Mouse (Mus musculus) limb, embryonic 11.5 days (tissue): ENCODE data around the gene Zmiz2. TPM values are rescaled to one million over a fixed set of nuclear protein-coding genes. Genes with fewer than 3 reads are reported as not detected.
A peak's percentile ranks its signal among the peaks of the same experiment; 100 is the strongest.
"Not testable (repeated sequence)": the region's sequence is repeated elsewhere in the genome, so short reads cannot be mapped to it uniquely, and the experiment has no call there.

ENCODE experiments used
- ATAC-seq: fragments of 200-750 bp; cut with Nextera tagmentation; 2 replicates; pipeline ENCODE4 v1.8.0; 2017; ENCODE audit warnings: low read depth; ENCODE audit not compliant: insufficient number of reproducible peaks, low FRiP score, low TSS enrichment
- DNase-seq: peaks from one replicate; pipeline ENCODE4 v3.0.0-alpha.2; 2015; ENCODE audit warnings: low spot score
- H3K27ac ChIP-seq: fragments of 300-500 bp; sonication (generic); replicated peaks from 2 replicates; pipeline ENCODE4 v1.5.1; 2014; ENCODE audit warnings: low read depth, mild to moderate bottlenecking, low read length
- H3K27me3 ChIP-seq: fragments of 300-500 bp; sonication (generic); 2 replicates; pipeline ENCODE4 v1.6.1; 2014; ENCODE audit warnings: mild to moderate bottlenecking, low read length, mixed read lengths; ENCODE audit not compliant: control insufficient read depth, insufficient read depth
- H3K36me3 ChIP-seq: fragments of 300-500 bp; sonication (generic); 2 replicates; pipeline ENCODE4 v1.6.1; 2014; ENCODE audit warnings: mild to moderate bottlenecking, low read length, moderate library complexity, mixed read lengths; ENCODE audit not compliant: control insufficient read depth, insufficient read depth
- H3K4me1 ChIP-seq: fragments of 300-500 bp; sonication (generic); 2 replicates; pipeline ENCODE4 v1.6.1; 2014; ENCODE audit warnings: low read length, mixed read lengths; ENCODE audit not compliant: control insufficient read depth, insufficient read depth
- H3K4me2 ChIP-seq: fragments of 300-500 bp; sonication (generic); 2 replicates; pipeline ENCODE4 v1.6.1; 2014; ENCODE audit warnings: low read depth, mild to moderate bottlenecking, moderate library complexity; ENCODE audit not compliant: severe bottlenecking
- H3K4me3 ChIP-seq: fragments of 300-500 bp; sonication (generic); 2 replicates; pipeline ENCODE4 v1.5.1; 2014; ENCODE audit warnings: low read depth, low read length
- H3K9ac ChIP-seq: fragments of 300-500 bp; sonication (generic); 2 replicates; pipeline ENCODE4 v1.6.1; 2014; ENCODE audit warnings: mild to moderate bottlenecking, low read length
- H3K9me3 ChIP-seq: fragments of 300-500 bp; sonication (generic); 2 replicates; pipeline ENCODE4 v1.6.1; 2016; ENCODE audit warnings: low read length; ENCODE audit not compliant: control insufficient read depth
- WGBS: fragments of 180-500 bp; shearing (Covaris S2); extraction: QIAGEN DNeasy Blood & Tissue Kit; methylation state at CpG from one replicate; pipeline ENCODE4 v1.1.7; 2014; 5-methylcytosine and 5-hydroxymethylcytosine counted together
- microRNA-seq: library from miRNA; unstranded; fragments of <30 nt; microRNA quantifications from one replicate; pipeline ENCODE4, GENCODE M21; 2016
- polyA plus RNA-seq: library from polyadenylated mRNA; unstranded; fragments of >200 nt; fragmentation: Nextera tagmentation; extraction: Ambion mirVana; gene quantifications from 2 replicates; pipeline ENCODE4 v1.2.1, GENCODE M21; 2014

Gene Zmiz2
- polyA plus RNA-seq, 1 experiment from 2014 or later: 11.2 TPM

GRCm38 (mm10) chr11:6443727-6444076 lies 54.8 kb downstream of the Zmiz2 start:
- Histone ChIP-seq H3K4me3 (peak overlapping the region; percentile 66), H3K36me3 (no peaks in the 10 kb centered on the region), H3K4me2 (peak overlapping the region; percentile 69), H3K9me3 (no peaks in the 10 kb centered on the region), H3K27ac (peak overlapping the region; percentile 85; the same call in 1 of the 2 replicates), H3K9ac (peak overlapping the region; percentile 77), H3K27me3 (no peaks in the 10 kb centered on the region), H3K4me1 (no peaks in the 10 kb centered on the region)
- ATAC-seq (no peak), DNase-seq (no peak)
- WGBS: 0% methylated on average over 10 of the region's 10 CpGs

GRCm38 (mm10) chr11:6444077-6444853 lies 55.4 kb downstream of the Zmiz2 start, which contains the start of gene H2afv:
H2afv (minus strand) TSS chr11:6444443.
- Histone ChIP-seq H3K27ac (peak within 1 kb of the TSS; percentile 85), H3K27me3 (no peaks in the 10 kb centered on the region), H3K4me3 (peak within 1 kb of the TSS; percentile 66), H3K9ac (peak within 1 kb of the TSS; percentile 77), H3K4me2 (peak within 1 kb of the TSS; percentile 69), H3K36me3 (no peaks in the 10 kb centered on the region), H3K9me3 (no peaks in the 10 kb centered on the region), H3K4me1 (no peaks in the 10 kb centered on the region)
- ATAC-seq (peak; percentile 100), DNase-seq (peak; percentile 99)
- under 1% methylated on average over 58 of the region's 80 CpGs for WGBS

- H3K9me3 ChIP-seq: no peaks in the 10 kb centered on the region
- no peak overlapping the region for H3K9ac ChIP-seq
- H3K27me3 ChIP-seq: no peaks in the 10 kb centered on the region
- no peak overlapping the region for H3K4me3 ChIP-seq
- no peak for DNase-seq
- H3K4me2 ChIP-seq: no peak overlapping the region
- H3K4me1 ChIP-seq: no peaks in the 10 kb centered on the region
- H3K27ac ChIP-seq: no peak overlapping the region
- WGBS: 81% methylated on average over 4 of the region's 4 CpGs
- no peaks in the 10 kb centered on the region for H3K36me3 ChIP-seq
- ATAC-seq: no peak
Measured at GRCm38 (mm10) chr11:6445441-6445840, 56.6 kb downstream of the Zmiz2 start.

- Histone ChIP-seq H3K36me3 (no peaks in the 10 kb centered on the region), H3K27me3 (no peaks in the 10 kb centered on the region), H3K9me3 (no peaks in the 10 kb centered on the region), H3K4me2 (no peak overlapping the region), H3K9ac (no peak overlapping the region), H3K4me3 (no peak overlapping the region), H3K27ac (no peak overlapping the region), H3K4me1 (no peaks in the 10 kb centered on the region)
- no peak for DNase-seq
- ATAC-seq: no peak
- WGBS: 90% methylated on average over 7 of the region's 7 CpGs
Measured at GRCm38 (mm10) chr11:6445951-6446350, 57.1 kb downstream of the Zmiz2 start.

GRCm38 (mm10) chr11:6447493-6447892 lies 58.6 kb downstream of the Zmiz2 start:
- Histone ChIP-seq H3K4me2 (no peak overlapping the region), H3K27me3 (no peaks in the 10 kb centered on the region), H3K27ac (no peak overlapping the region), H3K4me1 (no peaks in the 10 kb centered on the region), H3K9ac (no peak overlapping the region), H3K4me3 (no peak overlapping the region), H3K9me3 (no peaks in the 10 kb centered on the region), H3K36me3 (no peaks in the 10 kb centered on the region)
- ATAC-seq (no peak), DNase-seq (no peak)
- 96% methylated on average over 4 of the region's 4 CpGs for WGBS

- not testable (repeated sequence) for DNase-seq, H3K4me2 ChIP-seq, H3K9ac ChIP-seq, H3K27me3 ChIP-seq, H3K9me3 ChIP-seq, H3K4me3 ChIP-seq, H3K4me1 ChIP-seq, ATAC-seq, H3K27ac ChIP-seq, H3K36me3 ChIP-seq
- 95% methylated on average over 5 of the region's 5 CpGs for WGBS
Measured at GRCm38 (mm10) chr11:6448155-6448554, 59.3 kb downstream of the Zmiz2 start.

Small RNA genes lying within 50 kb of the gene (microRNA-seq; reads per million reads assigned to microRNA genes)
- gene Mir7651: 1.2 reads per million

Other genes starting within 250 kb of the Zmiz2 start
- gene A730071L15Rik, start 189.0 kb upstream of the Zmiz2 start, polyA plus RNA-seq: 0.17 and 0.67 TPM in 2 replicates
- gene Nudcd3, start 188.7 kb upstream of the Zmiz2 start, polyA plus RNA-seq: 41.7 and 45.4 TPM in 2 replicates
- 0.07 TPM in 1 of 2 replicates, not detected in the other for gene Npc1l1, start 158.9 kb upstream of the Zmiz2 start, polyA plus RNA-seq
- gene Ddx56, start 121.3 kb upstream of the Zmiz2 start, polyA plus RNA-seq: 114 and 117 TPM in 2 replicates
- gene Tmed4, start 114.2 kb upstream of the Zmiz2 start, polyA plus RNA-seq: 114 TPM in 2 replicates
- gene Ogdh, start 97.4 kb upstream of the Zmiz2 start, polyA plus RNA-seq: 91.2 and 106 TPM in 2 replicates
- gene Ppia, start 26.4 kb downstream of the Zmiz2 start, polyA plus RNA-seq: 5,871 and 5,955 TPM in 2 replicates
- gene H2afv, start 55.4 kb downstream of the Zmiz2 start, polyA plus RNA-seq: 866 and 905 TPM in 2 replicates
- gene Purb, start 86.8 kb downstream of the Zmiz2 start, polyA plus RNA-seq: 15.3 and 16.4 TPM in 2 replicates
- 0.64 and 0.74 TPM in 2 replicates for gene Myo1g, start 131.9 kb downstream of the Zmiz2 start, polyA plus RNA-seq
- gene Ccm2, start 157.8 kb downstream of the Zmiz2 start, polyA plus RNA-seq: 95.1 and 96.9 TPM in 2 replicates
- gene Nacad, start 217.0 kb downstream of the Zmiz2 start, polyA plus RNA-seq: 0.34 and 1.1 TPM in 2 replicates
- 40.0 and 46.3 TPM in 2 replicates for gene Tbrg4, start 237.0 kb downstream of the Zmiz2 start, polyA plus RNA-seq
- not detected in 2 replicates for gene Wap, start 249.6 kb downstream of the Zmiz2 start, polyA plus RNA-seq